Mouse (Mus musculus): ENCODE measurements at regions not wholly inside any gene's neighbourhood (a gene's known extent, or its start where the extent isn't known, plus 50 kb on each side); places are given as distances from the start of the nearest gene placed in this dataset.
"Not testable (repeated sequence)": the region's sequence is repeated elsewhere in the genome, so short reads cannot be mapped to it uniquely, and the experiment has no call there.

DNA sequence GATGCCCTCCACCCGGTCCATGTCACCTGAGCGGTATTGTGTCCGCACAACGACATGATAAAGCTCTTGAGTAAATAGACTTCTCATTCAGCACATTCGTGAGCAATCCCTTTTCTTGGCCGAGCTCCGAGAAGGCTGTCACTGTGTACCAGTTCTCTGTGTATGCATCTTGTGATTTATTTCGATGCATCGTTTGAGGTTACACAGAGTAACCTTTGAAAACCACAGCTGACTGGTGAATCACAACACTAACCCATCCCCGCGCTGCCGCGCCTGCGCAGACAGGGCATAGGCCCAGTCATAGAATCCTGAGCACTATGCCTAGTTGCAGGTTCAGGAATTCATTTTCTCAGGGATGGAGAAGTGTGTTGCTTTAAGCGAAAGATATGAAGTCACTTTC, 201.4 kb downstream of the Med10 start:
- DNase-seq (ENCODE audit: low spot score) = no peak

- DNase-seq (ENCODE audit: low spot score) = no peak
These were observed 209.9 kb downstream of the Med10 start for GRCm38 (mm10) chr13:70012123-70012522.

GRCm38 (mm10) chr13:70015183-70015582, 213.0 kb downstream of the Med10 start:
- no peak for DNase-seq (ENCODE audit: low spot score)

DNA sequence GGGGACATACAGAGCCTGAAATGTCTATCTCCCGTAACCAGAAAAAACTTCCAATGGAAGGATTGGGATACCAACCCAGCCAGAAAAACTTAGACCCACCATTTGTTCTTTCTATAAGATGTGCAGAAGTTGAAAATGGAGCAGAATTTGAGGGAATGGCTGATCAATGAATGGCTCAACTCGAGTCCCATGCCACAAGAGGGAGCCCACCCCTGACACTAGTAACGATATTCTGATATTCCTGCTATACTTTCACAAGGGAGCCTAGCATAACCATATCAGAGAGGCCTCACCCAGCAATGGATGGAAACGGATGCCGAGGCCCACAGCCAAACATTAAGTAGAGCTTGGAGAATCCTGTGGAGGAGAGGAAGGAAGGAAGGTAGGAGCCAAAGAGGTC, 215.3 kb downstream of the Med10 start:
- no peak for DNase-seq (ENCODE audit: low spot score)

GRCm38 (mm10) chr13:70019999-70020838, 218.0 kb downstream of the Med10 start:
- no peak for DNase-seq (ENCODE audit: low spot score)

- DNase-seq (ENCODE audit: low spot score) = no peak
These were observed 231.1 kb downstream of the Med10 start for GRCm38 (mm10) chr13:70033249-70033648.

DNA sequence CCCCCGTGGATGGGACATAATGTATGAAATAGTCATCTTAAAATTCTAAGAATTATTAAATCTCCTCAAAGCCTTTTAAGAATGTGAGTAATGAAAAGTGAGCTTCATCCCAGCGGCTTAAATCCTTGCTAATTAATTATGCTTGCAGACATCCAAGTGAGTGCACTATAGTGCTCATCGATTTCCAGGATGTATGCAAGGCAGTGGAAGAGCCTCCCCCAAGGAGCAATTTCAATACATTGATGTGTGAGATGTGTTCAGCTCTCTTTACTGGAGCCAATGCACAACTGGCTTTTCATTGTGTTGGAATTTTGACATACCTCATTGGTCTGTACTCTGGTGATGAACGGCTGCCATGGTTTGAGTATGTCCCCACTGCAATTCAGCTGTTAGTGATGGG, 231.6 kb downstream of the Med10 start:
- no peak for DNase-seq (ENCODE audit: low spot score)

GRCm38 (mm10) chr13:70037985-70038667, 235.9 kb downstream of the Med10 start:
- no peak for DNase-seq (ENCODE audit: low spot score)

GRCm38 (mm10) chr13:70057920-70058319, 255.7 kb downstream of the Med10 start:
- DNase-seq (ENCODE audit: low spot score) = no peak

- no peak for DNase-seq (ENCODE audit: low spot score)
These were observed 259.3 kb downstream of the Med10 start for GRCm38 (mm10) chr13:70061363-70061945.

GRCm38 (mm10) chr13:70073655-70074054, 271.5 kb downstream of the Med10 start:
- no peak for DNase-seq (ENCODE audit: low spot score)

DNA sequence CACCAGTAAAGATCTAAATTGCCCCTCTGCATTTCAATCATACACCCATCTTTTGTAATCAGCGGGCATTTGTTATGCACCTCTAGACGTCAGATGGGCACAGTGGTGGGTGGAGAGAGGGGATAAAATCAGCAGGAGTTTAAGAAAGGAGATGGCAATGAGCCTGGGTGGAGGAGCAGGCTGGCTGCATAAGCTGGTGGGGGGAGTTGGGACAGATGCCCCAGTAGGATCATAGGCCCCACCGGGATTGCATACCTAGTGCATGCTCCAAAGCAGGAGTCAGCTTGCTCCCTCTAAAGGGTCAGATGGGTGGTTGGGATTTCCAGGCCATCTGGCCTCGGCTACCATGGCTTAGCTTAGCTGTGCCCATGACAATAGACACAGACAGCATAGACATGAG, 273.2 kb downstream of the Med10 start:
- no peak for DNase-seq (ENCODE audit: low spot score)

- DNase-seq (ENCODE audit: low spot score) = no peak
These were observed 278.9 kb downstream of the Med10 start for GRCm38 (mm10) chr13:70081108-70081507.

- no peak for DNase-seq (ENCODE audit: low spot score)
These were observed 290.7 kb downstream of the Med10 start for GRCm38 (mm10) chr13:70092886-70093285.

DNA sequence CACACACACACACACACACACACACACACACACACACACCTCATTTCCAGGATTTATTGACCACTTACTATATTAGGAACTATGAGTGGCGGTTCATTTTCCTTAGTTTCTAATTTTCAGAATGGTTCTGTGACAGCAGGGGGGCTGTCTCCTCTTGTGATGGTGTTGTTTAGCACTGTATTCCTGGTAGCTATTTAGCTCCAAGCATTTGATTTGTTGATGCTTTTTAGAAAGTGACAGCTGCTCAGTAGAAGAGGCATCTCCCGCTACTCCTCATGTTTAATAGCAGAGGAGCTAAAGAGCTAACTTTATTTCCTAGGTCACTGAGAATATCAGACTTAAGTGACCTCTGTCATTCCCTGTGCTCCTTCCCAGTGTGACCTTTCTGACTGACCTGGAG, 291.8 kb downstream of the Med10 start:
- no peak for DNase-seq (ENCODE audit: low spot score)

DNA sequence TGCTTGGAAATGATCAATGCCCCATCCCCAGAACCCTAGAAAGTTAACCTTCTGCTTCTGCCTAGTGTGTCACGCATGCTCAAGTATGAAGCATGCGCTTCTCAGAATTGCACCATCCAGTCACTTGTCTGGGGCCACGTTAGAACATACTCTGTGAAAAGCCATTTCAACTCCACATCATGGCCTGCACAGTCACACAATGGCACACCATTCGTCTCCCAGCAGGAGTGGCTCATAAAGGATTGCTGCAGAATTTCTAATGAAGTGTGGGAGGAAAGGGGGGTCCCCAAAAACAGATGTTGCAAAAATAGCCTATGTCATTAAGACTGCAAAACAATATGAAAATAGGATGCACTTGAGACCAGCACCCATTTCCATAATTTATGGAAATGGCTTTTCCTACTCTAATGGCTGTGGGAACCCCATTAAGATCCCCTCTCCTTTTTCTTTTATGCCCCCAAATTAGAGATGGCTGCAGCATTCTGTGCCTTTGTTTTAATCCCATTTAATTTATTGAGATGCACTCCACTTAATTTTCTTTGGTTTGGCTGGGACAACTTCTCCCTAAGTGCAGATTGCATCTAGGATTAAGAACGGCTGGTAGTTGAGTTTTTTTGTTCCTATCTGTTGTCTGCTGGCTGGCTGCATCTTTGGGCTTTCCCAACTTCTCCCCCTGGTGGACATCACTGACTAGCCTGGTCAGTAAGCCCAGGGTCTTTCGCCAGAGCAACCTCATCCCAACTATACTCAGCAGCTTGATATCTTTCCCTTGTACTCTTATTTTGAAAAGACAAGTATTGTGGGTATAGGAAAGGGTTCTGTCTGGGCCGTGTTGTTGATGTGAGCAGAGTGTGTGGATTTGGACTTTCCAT, 294.5 kb downstream of the Med10 start:
- no peak for DNase-seq (ENCODE audit: low spot score)

DNA sequence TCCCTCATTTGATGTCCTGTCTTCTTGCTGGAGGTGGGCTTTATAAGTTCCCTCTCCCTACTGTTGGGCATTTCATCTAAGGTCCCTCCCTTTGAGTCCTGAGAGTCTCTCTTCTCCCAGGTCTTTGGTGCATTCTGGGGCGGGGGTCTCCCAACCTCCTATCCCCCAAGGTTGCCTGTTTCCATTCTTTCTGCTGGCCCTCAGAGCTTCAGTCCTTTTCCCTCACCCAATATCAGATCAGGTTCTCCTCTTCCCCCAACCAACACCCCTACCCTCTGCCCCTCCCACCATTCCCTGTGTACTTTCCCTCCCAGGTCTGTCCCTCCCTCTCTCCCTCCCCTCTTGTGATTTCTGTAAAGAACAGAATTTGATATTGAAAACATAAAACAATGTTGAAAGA, 297.9 kb downstream of the Med10 start:
- DNase-seq (ENCODE audit: low spot score) = not testable (repeated sequence)

GRCm38 (mm10) chr13:70103021-70103420, 300.8 kb downstream of the Med10 start:
- DNase-seq (ENCODE audit: low spot score) = no peak

DNA sequence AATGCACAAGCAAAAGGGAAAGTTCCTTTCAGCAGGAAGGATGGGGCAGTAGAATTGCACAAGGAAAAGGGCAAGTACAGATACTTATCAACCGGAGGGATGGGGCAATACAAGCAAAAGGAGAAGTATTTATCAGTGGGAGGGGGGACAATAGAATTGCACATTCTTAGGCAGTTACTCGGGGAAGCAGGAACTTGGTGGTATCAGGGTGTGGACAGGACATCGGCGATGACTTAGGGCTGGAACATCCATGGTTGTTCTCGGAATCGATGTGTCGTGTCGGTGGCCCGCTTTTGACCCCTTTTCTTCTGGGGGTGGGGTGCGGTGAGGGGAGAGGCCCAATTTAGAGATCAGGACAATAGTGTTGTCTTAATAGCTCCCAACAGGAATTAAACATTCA, 301.3 kb downstream of the Med10 start:
- DNase-seq (ENCODE audit: low spot score) = not testable (repeated sequence)

- no peak for DNase-seq (ENCODE audit: low spot score)
These were observed 301.7 kb downstream of the Med10 start for GRCm38 (mm10) chr13:70103903-70104302.

DNA sequence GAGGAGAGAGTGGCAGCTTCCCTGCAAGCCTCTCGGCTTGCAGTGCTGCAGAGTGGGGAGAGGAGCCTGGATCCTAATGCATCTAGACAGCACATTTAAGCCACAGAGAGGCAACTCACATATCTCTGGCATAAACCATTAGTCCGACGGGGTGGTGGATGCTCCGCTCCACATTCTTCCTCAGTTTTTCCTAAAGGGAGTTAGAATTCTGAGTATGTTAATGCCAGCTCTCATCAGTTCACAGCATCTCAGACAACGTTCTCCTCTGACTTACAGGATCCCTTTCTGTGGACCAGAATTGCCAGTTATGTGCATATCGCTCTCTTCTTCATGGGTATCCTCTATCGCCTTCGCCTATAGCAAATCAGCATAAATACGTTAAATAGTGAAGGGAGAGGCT, 313.4 kb downstream of the Med10 start:
- DNase-seq (ENCODE audit: low spot score) = no peak
